Mouse (Mus musculus) adrenal gland, adult 2 months (tissue): ENCODE results near the gene Ncor2. TPM values are rescaled to one million over a fixed set of nuclear protein-coding genes. Genes with fewer than 3 reads are reported as not detected.

ENCODE experiments used
- DNase-seq: peaks from one replicate; pipeline ENCODE4 v3.0.0; 2021
- polyA plus RNA-seq: library from polyadenylated mRNA; depleted of rRNA; stranded (reverse); fragments of >200 nt; gene quantifications from 2 replicates; pipeline ENCODE4 v1.2.3, GENCODE M21; 2012
- total RNA-seq, 2 experiments: library from RNA; stranded (reverse); gene quantifications; 2 replicates each; pipeline ENCODE4 v1.2.3; 2021

The Ncor2 gene
- total and polyA plus RNA-seq, 3 experiments = 149 to 340 (median 229) TPM

DNA sequence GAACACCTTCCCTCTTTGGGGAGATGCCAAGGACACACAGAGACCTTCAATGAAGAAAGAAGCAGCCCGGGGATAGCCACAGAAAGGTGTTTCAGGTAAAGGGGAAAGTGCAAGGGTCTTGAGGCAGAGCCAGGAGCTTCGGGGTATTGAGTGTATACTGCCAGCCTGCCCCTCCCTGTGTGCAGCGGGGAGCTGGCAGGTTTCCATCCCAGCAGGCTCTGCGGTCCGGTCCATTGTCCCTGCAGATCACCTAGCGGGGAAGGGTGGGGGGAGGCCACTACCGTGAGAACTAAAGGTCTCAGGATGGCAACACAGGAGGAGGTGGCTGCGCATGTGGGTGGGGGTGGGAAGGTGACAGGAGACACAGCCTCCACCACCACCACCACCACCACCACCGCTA lies 12.6 kb upstream of the Ncor2 start:
- no peak for DNase-seq

DNA sequence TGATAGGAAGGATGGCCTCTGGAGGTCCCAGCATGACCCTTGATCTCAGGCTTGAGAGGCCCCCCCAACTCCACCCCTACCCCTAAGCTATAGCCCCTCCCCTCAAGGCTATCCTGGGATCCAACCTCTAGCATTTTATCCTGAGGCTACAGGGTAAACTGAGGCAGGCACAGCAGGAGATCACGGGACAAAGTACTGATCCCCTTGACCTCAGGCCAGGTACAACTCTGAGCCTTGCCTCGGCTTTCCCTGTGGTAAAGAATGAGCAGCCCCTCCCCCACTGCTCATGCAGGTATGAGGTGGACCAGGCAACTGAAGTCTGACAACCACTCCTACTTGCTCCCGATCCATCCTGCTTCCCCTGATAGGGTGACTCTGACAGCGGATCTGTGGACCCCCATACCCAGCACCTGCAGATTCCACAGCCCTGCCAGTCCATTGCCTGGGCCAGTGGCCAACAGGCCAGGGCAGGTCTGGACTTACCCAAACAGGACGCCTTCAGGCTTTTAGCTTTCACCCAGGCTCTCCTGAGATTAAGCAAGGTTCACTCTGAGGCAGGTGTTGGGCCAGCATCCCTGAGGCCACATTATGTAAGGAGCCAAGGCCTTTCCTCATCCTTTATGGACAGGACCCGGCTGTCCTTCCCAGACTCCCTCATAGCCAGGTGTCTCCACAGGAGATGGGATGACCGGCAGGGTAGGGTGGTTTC lies 11.2 kb upstream of the Ncor2 start:
- DNase-seq = peak; percentile 45

DNA sequence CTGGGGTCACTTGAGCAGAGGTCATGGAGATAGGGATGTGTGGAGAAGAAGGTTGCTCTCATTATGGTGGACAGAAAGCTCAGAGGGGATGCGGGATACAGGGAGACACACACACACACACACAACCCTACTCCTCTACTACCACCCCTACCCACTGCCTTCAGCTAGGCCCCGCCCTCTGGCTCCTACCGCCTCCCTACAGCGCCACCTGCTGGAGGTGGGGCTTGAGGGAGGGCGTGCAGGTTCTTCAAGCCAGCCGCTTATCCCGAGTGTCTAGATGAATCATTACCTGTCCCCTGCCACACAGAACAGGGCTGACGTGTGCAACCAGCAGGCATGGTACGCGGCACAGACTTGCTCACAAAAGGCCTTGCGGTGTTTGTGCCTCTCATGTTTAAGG lies 10.6 kb upstream of the Ncor2 start:
- DNase-seq = peak; percentile 91

DNA sequence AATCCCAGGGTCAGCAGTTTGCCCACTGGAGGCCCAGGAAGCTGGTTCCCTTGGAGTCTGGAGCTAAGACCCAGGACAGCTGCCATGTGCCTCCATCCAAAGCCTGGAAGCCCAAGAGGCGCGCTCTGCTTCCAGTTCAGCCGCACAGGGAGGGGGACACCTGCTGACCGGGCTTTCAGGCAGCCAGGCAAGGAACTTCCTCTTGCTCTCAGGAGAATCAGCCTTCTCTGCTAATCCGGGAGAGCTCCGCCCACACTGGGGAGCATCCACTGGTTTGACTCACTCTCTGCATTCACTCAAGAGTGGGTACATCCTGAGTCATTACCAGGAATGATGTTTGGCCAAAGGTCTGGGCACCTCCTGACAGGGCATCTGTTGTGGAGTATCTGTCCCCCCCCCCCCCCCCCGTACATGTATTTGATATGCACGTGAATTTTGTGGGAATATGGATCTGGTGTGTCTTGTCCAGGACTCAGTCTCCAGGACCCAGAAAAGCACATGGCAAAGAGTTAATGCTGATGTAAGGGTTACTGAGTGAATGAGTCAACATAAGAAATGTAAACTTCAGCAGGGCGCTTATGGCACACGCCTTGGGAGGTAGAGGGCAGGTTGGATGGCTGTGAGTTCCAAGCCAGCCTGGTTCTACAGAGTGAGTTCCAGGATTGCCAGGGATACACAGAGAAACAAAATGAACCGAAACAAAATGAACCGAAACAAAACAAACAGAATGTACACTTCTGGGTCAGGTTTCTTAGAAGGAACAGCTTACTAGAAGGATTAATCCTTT lies 10.0 kb upstream of the Ncor2 start:
- peak; percentile 82 for DNase-seq

DNA sequence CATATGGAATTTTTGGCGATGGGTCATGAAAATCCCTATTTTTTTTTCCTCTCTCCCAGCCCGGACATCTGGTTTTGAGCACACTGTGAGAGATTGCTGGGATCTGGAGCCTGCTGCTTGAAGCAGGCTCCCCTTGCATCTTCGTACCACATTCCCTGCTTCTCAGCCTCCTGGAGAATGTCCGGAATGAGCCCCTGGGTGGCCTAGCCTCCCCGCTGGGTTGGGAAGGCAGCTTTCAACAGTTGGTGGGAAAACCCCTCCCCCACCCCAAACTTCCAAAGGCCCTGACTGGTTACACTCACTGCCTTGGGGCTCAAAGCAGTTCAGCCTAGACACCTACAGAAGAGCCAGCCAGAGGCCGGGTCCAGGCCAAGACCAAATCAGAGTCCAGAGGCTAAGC lies 5.8 kb upstream of the Ncor2 start:
- DNase-seq = no peak

DNA sequence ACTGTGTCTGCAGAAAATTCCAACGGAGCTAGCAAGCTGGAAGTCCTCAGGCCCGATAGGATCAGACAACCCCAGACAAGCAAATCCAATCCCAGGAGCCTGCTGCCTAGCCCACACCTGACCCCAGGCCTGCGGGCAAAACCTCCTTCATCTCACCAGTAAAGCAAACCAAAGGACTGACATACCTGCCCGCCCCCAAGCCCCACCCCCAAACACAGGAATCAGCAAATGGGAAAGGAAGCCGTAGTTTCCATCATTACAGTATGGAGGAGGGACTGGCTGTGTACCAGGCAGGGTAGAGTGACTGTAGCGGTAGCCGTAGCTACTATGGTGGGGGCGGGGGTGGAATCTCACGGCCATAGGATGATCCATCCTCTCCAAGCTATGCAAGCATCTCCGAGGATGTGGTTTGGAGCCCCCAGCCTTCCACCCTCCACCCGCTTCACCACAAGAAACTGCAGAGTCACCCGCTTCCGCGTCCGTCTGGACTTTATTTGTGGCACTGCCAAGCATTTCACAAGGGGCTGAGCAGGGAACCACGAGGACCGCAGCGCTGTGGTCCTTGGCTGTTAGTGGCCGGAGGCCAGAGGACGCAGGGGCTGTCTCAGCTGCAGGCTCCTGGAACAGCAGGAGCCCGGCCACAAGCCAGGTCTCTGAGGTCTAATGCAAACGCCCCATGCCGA lies 4.4 kb upstream of the Ncor2 start:
- DNase-seq = peak; percentile 66

DNA sequence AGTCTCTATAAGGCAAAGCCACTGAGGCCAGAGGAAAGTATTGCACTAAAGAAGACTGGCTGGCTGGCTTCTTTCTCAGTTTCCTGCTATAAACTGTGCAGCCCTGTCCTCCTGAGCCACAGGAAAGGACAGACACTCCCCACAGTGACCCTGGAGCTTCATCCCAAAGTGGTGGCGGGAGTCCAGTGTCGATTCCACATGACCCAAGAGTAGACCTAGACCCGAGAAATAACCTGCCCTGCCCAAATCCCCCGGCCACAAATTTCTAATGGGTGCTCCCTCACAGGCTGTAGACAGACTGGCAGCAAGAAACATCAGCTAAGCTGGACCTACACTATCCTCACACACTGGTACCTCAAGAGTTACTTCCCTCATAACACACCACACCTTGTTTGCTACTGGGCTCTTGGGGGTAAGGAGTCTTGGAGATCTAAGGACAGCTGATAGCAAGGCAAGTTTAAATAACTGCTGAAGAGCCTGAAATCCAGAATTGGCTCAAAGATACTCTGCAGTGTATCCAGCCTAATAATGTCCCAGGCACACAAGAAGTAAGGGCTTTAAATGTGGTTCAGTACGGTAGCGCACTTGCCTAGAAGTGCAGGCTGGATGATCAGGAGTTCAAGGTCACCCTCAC lies 1.7 kb upstream of the Ncor2 start:
- DNase-seq = no peak

DNA sequence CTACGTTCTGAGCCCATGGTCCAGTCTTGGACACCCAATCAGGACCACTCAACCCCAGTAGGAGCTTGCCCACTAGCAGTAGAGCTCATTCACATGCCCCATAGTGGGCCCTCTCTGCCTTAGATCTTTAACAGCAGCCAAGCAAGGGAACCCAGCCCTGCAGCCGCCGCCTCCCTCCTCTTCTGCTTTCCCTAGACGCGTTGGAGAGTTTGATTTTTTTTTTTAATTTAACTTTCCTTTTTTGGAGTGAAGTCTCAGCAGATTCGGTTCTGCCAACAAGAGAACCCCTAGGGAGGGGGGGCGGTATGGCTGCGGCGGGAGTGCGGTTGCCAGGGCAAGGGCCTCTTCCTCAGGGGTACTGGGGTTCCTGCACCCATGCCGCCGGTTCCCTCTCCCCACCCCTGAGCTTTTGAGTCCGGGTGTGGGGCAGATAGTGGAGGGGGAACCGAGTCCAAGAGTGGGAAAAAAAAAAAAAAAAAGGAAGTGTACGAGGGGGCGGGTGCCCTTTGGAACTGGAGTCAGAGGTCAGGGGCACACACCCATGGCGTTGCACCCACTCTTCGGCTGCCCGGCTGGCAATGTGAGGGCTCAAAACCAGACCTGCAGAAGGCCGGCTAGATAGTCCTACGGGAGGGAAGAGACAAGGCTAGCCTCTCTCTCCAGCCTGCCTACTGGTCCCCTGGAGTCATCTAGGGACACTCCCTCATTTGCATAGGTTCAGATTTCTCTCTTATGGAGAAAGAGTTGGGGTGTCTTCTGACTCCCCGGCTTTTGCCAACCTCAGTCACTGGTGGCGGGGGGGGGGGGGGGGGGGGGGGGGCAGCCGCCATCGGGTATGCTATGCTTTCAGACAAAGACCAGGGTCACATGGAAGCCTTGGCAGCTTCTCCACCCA lies 963 bp upstream of the Ncor2 start:
- peak; percentile 65 for DNase-seq

DNA sequence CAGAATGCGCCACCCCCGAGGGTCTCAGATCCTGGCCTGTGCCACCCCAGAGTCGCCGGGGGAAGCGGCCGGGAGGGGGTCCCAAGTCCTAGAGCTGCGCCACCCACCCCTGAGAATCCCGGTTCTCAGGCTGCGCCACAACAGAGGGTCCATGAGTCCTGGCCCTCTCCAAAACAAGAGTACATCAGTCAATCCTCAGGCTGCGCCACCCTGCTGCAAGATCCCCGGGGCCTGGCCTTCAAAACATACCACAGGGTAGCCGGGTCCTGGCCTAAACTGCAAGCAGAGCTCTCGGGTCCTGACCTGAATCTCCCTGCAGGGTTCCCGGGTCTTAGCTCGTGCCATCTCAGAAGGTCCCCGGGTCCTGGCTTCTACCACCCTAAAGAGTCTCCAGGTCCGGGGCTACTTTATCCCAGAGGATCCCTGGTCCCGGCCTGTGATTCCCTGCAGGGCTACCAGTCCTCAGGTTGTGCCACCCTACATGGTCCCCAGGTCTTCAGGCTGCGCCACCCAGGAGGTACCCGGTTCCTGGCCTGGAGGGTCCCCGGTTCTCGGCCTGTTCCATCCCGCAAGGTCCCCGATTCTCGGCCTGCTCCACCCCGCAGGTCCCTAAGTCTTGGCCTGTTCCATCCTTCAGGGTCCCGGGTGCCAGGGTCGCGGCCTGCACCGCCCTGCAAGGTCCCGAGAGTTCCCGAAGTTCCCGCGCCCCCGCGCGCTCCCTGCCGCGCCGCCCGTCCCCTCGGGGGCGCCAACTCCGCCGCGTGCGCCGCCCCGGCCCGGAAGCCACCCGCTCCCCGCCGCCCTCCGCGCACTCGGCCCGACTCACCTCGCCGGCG lies 630 bp downstream of the Ncor2 start:
- peak; percentile 88 for DNase-seq

DNA sequence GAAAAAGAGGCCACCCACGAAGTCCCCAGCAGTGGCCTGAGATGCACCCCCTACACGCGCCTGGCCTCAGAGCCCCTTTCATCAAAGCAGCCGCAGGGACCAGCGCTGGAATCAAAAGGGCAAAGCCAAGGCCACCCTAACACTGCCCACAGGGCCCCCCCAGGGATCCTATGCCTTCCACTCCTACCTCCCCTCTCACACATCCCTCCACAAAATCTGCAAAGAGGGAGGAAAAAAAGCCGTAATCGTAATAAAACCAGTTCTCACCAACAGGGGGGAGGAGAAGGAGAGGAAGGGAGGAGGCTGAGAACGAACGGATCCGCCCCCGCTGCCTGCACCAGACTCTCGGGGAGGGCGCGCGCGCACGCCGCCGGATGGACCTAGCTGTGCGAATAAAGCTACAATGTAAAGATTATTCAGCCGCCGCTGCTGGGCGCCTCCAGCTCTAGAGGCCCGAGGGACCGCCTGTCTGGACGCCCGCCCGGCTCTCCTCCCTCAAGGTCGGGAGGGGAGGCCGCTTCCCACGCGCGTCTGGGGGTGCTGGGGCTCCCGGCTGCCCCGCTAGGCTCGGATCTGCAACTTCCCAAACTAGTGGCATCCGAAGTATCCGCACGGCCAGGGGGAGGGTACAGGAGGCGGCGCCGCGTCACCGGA lies 1.4 kb downstream of the Ncor2 start:
- peak; percentile 88 for DNase-seq

DNA sequence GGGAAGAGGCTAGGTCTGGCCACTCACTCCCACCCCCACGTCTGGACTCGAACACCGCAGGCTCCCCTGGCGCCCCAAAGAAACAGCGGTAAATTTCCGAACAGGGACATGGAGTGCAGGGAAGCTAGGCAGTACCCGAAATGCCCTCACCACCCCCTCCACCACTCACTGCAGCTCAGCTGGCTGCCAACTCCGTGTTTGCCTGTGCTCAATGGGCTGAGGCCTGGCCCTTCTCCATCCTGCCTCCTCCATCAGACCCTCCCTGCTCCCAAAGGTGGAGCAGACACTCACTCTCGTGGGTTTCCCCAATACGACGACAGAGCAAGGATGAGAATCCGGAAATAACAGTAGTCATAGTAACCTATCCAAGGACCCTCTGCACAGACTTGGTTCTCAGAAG lies 2.2 kb downstream of the Ncor2 start:
- DNase-seq = peak; percentile 66

DNA sequence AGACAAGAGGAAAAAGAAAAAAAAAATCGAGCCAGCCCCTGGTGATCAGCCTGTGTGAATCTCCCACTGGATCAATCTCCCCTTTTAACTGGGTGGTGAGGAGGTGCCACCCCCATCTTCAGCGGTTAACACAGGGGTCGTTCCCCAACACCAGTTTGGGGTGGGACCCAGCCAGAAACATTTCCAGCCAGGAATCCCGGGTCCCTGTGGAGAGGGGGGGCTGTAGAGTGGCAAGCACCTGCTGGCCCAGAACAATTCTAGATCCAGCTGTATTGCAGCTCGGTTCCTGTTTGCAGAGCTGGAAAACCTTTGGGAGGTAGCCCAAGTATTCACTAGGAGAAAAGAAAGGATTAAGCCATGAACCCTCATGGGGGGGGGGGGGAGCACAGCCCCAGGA lies 2.7 kb downstream of the Ncor2 start:
- DNase-seq = no peak

DNA sequence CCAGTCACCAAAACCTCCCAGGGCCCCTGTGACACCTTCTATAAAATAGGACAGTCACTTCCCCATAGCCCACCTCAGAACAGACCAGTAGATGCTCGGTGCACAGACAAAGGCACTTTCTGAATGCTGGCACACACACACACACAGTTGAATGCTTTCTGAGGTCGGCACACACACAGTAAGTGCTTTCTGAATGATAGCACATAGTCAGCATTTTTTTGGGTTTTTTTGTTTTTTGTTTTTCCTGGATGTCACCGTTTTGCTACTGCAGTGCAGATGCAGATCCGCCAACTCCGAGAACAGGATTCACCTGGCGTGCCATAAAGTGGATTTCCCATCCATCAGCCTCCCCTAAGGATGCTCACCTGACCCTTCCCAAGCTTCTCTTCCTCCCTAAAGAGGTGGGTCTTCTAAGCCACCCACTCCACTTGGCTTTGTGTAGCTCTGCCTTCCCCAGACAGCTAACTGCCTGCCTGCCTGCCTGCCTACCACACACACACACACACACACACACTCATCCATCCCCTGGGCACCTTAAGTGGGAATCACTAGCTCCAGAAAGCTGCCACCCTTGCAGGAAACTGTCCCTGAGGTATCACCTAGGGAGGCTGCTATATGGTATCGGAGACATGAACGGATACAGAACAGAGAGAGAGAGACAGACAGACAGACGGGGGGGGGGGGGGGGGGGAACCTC lies 3.2 kb downstream of the Ncor2 start:
- no peak for DNase-seq

DNA sequence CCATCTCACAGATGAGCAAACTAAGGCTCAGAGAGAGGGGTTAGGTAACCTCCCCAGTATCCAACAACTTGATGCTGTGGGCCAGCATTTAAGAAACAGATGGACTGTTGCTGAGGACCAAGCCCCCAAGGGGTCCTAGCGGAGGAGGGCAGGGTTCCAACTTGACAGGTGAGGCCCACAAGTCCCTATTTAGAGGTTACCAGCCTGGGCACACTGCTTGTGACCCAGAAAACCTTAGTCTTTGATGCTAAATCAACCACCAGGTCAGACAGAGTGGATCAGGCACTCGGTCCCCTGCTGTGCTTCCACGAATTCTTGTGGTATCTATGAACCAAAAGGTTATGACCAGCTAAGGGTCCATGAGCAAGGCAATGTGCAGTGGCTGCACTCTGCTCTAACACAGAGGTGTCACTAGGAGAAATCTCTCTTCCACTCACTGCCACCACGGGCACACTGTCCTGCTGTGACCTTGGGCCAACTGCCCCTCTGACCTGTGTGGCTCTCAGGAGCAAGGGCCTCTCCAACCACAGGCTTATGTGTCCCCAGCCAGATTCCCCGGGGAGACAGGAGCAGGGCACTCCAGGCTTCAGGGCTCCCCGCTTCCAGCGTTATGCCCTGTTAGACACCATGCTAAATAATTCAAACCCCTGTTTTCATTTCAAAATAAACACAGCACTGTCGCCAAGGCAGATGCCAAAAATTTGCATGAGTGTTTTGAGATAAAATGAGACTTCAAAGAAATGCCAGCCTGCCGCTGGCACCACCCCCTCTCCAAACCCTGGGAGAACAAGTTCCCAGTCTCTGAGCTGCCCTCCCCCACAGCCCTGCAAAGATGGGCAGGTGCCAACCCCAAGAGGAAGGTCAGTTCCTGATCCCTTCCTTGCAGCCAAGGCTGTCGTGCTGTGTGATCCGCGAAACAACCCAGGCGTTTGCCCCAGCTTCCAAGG lies 4.0 kb downstream of the Ncor2 start:
- peak; percentile 94 for DNase-seq

DNA sequence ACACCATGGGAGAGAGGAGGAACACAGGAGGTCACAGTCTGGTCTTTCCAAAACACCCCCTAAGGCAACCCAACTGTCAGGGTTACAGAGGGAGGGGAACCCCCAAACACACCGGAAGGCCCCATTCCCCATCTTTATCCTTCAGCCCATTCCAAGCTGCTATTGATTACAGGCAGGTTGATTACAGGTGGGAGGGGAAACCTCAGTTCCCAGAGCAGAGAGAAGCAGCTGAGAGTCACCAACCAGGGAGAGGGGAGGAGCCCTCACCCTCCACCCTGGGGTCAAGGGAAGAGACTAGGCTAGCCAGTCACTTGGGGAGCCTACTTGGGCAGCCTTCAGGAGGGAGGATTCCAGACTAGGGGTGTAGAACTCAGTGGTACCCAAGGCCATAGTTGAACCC lies 5.2 kb downstream of the Ncor2 start:
- DNase-seq = peak; percentile 45

DNA sequence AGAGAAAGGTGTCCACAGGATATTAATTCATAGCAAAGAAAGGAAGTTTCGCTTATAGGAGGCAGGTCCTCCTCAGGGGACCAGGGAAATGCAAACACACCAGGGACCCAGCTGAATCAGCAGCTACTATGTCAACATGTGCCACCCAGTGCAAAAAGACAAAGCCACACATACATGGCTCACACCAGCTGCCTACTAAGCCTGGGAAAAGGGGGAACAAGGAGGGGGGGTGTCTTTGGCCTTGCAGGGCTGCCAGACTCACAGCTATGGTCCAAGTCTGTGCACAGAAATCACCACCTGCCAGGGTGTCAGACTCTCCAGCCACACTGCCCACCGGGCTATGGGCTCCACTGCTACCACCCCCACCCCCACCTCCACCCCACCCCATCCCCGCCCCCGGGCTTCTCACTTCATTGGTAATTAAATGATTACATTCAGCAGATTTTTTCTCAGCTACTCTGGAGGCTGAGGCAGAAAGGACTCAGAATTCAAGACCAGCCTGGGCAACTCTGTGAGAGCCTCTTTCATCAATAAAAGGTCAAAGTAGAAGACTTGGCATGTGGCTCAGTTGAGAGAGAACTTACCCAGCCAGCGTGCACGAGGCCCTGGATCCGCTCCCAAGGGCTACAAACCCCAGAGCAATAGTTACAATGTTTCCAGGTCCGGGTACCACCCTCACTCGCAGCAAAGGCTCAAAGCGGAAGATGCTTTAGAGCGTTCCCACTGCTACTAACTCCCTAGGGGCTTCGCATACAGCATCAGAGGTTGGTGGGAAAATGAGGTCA lies 6.0 kb downstream of the Ncor2 start:
- DNase-seq = peak; percentile 74

DNA sequence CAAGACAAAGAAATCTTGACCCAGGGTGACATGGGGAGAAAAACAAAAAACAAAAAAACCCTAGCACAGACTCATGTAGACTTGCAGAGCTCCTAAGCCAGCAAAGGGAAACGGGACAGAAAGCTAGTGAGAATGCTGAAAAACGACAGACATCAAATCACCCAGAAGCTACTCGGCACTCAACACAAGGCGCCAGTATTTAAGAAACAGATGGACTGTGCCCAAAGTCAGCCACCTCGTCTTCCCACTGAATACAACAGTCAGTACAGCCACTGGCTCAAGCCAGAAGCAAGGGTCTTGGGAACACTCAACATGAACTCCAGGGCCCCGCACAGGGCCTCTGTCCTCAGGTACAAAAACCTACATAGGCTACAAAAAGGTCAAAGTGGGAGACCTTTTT lies 7.8 kb downstream of the Ncor2 start:
- DNase-seq = no peak
